In genomic region chr9:119919858-119920257, GRCm38 (mm10) we compare ENCODE assay signal across 18 mouse cellular contexts. TPM values are rescaled to one million over a fixed set of nuclear protein-coding genes. Genes with fewer than 3 reads are reported as not detected.
"Had no signal": no experiment of that assay in that cellular context is flagged by ENCODE, and none has a peak within 500 bp of the region (broad histone marks: within the 10 kb centered on the region; RNA-seq: fewer than 3 reads in every experiment).

No protein-coding gene starts in this region.

- H3K4me3 ChIP-seq: neural tube, embryonic 12.5 days; neural tube, embryonic 13.5 days; neural tube, embryonic 15.5 days; stomach, embryonic 15.5 days had no signal

- H3K27me3 ChIP-seq: neural tube, embryonic 12.5 days; neural tube, embryonic 13.5 days; neural tube, embryonic 15.5 days; stomach, embryonic 15.5 days had no signal

- H3K4me1 ChIP-seq: neural tube, embryonic 12.5 days; neural tube, embryonic 13.5 days; neural tube, embryonic 15.5 days; stomach, embryonic 15.5 days had no signal

- DNase-seq: retina, postnatal 1 day; right cerebral cortex, adult 18-20 months; right cerebral cortex, postnatal 14 days; right cerebral cortex, postnatal 25 days; right cerebral cortex, postnatal 4 days; spleen, adult 18-20 months; thymus, adult 18-20 months; thymus, adult 2 months; thymus, postnatal 14 days; thymus, postnatal 25 days; thymus, postnatal 36 days; thymus, postnatal 4 days had no signal

- H3K9ac ChIP-seq: neural tube, embryonic 12.5 days; neural tube, embryonic 13.5 days; neural tube, embryonic 15.5 days; stomach, embryonic 15.5 days had no signal

- H3K27ac ChIP-seq: neural tube, embryonic 12.5 days; neural tube, embryonic 13.5 days; neural tube, embryonic 15.5 days; stomach, embryonic 15.5 days; stomach, postnatal 0 days had no signal

RNA-seq across cellular contexts. Expression of gene Ttc21a, which starts 17.5 kb away (rescaled TPM):
- polyA plus RNA-seq: small intestine, adult 2 months had no signal
